Mouse (Mus musculus): ENCODE data around the gene Dapk2. TPM values are rescaled to one million over a fixed set of nuclear protein-coding genes. Genes with fewer than 3 reads are reported as not detected.

The Dapk2 gene
- 1 to 10 TPM; 5.1 to 5.3 TPM for total RNA-seq (2021)

- DNase-seq, result peak; percentile 88 to 93
- intact Hi-C loops (cut with DNase I), result loop anchor here (2.0 kb wide), 2 partner anchors 81 to 111 kb away; no protein-coding TSS in a partner anchor
These were observed at the start of gene Dapk2 for GRCm38 (mm10) chr9:66157958-66158830. Gene Dapk2 (plus strand): TSS chr9:66158223.

- no peak for DNase-seq
- intact Hi-C loops (cut with DNase I), result no loop called here
These were observed 48.4 kb upstream of the Dapk2 start for GRCm38 (mm10) chr9:66109574-66109973.

GRCm38 (mm10) chr9:66110126-66110525, 47.9 kb upstream of the Dapk2 start:
- intact Hi-C loops (cut with DNase I), result no loop called here
- no peak for DNase-seq

- DNase-seq, result no peak
- intact Hi-C loops (cut with DNase I), result no loop called here
These were observed 47.2 kb upstream of the Dapk2 start for GRCm38 (mm10) chr9:66110611-66111379.

GRCm38 (mm10) chr9:66114341-66114740, 43.7 kb upstream of the Dapk2 start:
- intact Hi-C loops (cut with DNase I), result no loop called here
- DNase-seq, result no peak

- peak; percentile 45 to 47 for DNase-seq
- intact Hi-C loops (cut with DNase I), result no loop called here
These were observed 41.1 kb upstream of the Dapk2 start for GRCm38 (mm10) chr9:66116890-66117289.

- intact Hi-C loops (cut with DNase I), result no loop called here
These were observed 38.5 kb upstream of the Dapk2 start for GRCm38 (mm10) chr9:66119498-66119897.

GRCm38 (mm10) chr9:66120106-66120505, 37.9 kb upstream of the Dapk2 start:
- no peak for DNase-seq
- intact Hi-C loops (cut with DNase I), result loop anchor here (5.0 kb wide), 1 partner anchor 58 kb away; the partner anchor contains the start of gene Ppib

More at GRCm38 (mm10) chr9:66119498-66119897, 38.5 kb upstream of the Dapk2 start:
- DNase-seq, result no peak

GRCm38 (mm10) chr9:66120945-66121344, 37.1 kb upstream of the Dapk2 start:
- no peak for DNase-seq
- intact Hi-C loops (cut with DNase I), result loop anchor here (5.0 kb wide), 1 partner anchor 59 kb away; the partner anchor contains the start of gene Ppib

GRCm38 (mm10) chr9:66121421-66121820, 36.6 kb upstream of the Dapk2 start:
- intact Hi-C loops (cut with DNase I), result loop anchor here (5.0 kb wide), 1 partner anchor 59 kb away; the partner anchor contains the start of gene Ppib
- DNase-seq, result no peak

- intact Hi-C loops (cut with DNase I), result loop anchor here (5.0 kb wide), 1 partner anchor 61 kb away; the partner anchor contains the start of gene Ppib
- no peak for DNase-seq
These were observed 34.4 kb upstream of the Dapk2 start for GRCm38 (mm10) chr9:66123648-66124047.

- intact Hi-C loops (cut with DNase I), result loop anchor here (5.0 kb wide), 1 partner anchor 62 kb away; the partner anchor contains the start of gene Ppib
- peak in 1 of 2 experiments; percentile 48 for DNase-seq
These were observed 33.9 kb upstream of the Dapk2 start for GRCm38 (mm10) chr9:66124111-66124531.

GRCm38 (mm10) chr9:66124681-66125542, 33.1 kb upstream of the Dapk2 start:
- DNase-seq, result peak; percentile 98
- intact Hi-C loops (cut with DNase I), result loop anchor here (5.0 kb wide), 1 partner anchor 63 kb away; the partner anchor contains the start of gene Ppib

GRCm38 (mm10) chr9:66125543-66126455, 32.2 kb upstream of the Dapk2 start:
- DNase-seq, result peak; percentile 20 to 38
- intact Hi-C loops (cut with DNase I), result no loop called here

- intact Hi-C loops (cut with DNase I), result no loop called here
- peak; percentile 96 to 97 for DNase-seq
These were observed 31.4 kb upstream of the Dapk2 start, which contains the start of the genes Snx1 and Ciao2a for GRCm38 (mm10) chr9:66126456-66127192. Gene Snx1 (minus strand): TSS chr9:66126587. Gene Ciao2a (plus strand): TSS chr9:66126611.

GRCm38 (mm10) chr9:66127193-66127546, 30.9 kb upstream of the Dapk2 start:
- DNase-seq, result no peak
- intact Hi-C loops (cut with DNase I), result no loop called here

- intact Hi-C loops (cut with DNase I), result no loop called here
These were observed 30.1 kb upstream of the Dapk2 start for GRCm38 (mm10) chr9:66127884-66128283.

GRCm38 (mm10) chr9:66131466-66131865, 26.6 kb upstream of the Dapk2 start:
- intact Hi-C loops (cut with DNase I), result no loop called here

More at GRCm38 (mm10) chr9:66127884-66128283, 30.1 kb upstream of the Dapk2 start:
- no peak for DNase-seq

More at GRCm38 (mm10) chr9:66131466-66131865, 26.6 kb upstream of the Dapk2 start:
- DNase-seq, result no peak
